Mouse (Mus musculus) R1 (cell line): ENCODE results near the gene Pde1b.

Source experiments
- DNase-seq: peaks from one replicate; pipeline ENCODE4 v3.0.0-alpha.2; 2018; ENCODE audit warnings: low read depth, low spot score

The Pde1b gene

GRCm38 (mm10) chr15:103509317-103509716, 6.5 kb downstream of the Pde1b start:
- DNase-seq = no peak

GRCm38 (mm10) chr15:103511652-103512051, 8.8 kb downstream of the Pde1b start:
- no peak for DNase-seq

- DNase-seq = no peak
Measured at GRCm38 (mm10) chr15:103513621-103514031, 10.8 kb downstream of the Pde1b start.

GRCm38 (mm10) chr15:103514119-103514518, 11.3 kb downstream of the Pde1b start:
- peak; percentile 94 for DNase-seq

GRCm38 (mm10) chr15:103514914-103515313, 12.1 kb downstream of the Pde1b start:
- DNase-seq = peak; percentile 44

- DNase-seq = peak; percentile 63
Measured at GRCm38 (mm10) chr15:103518600-103519385, 16.0 kb downstream of the Pde1b start.

- peak; percentile 96 for DNase-seq
Measured at GRCm38 (mm10) chr15:103519386-103520378, 16.8 kb downstream of the Pde1b start.

- DNase-seq = peak; percentile 81
Measured at GRCm38 (mm10) chr15:103522458-103523099, 19.7 kb downstream of the Pde1b start.

- peak; percentile 65 for DNase-seq
Measured at GRCm38 (mm10) chr15:103523156-103523555, 20.3 kb downstream of the Pde1b start.

GRCm38 (mm10) chr15:103530372-103530771, 27.5 kb downstream of the Pde1b start:
- peak; percentile 81 for DNase-seq

GRCm38 (mm10) chr15:103534054-103534620, 31.3 kb downstream of the Pde1b start:
- DNase-seq = no peak

GRCm38 (mm10) chr15:103535030-103535429, 32.2 kb downstream of the Pde1b start:
- no peak for DNase-seq

- DNase-seq = no peak
Measured at GRCm38 (mm10) chr15:103535786-103536185, 33.0 kb downstream of the Pde1b start.

- no peak for DNase-seq
Measured at GRCm38 (mm10) chr15:103536456-103536855, 33.6 kb downstream of the Pde1b start.

- peak; percentile 35 for DNase-seq
Measured at GRCm38 (mm10) chr15:103537011-103537821, 34.4 kb downstream of the Pde1b start.

- peak; percentile 80 for DNase-seq
Measured at GRCm38 (mm10) chr15:103537822-103538213, 35.0 kb downstream of the Pde1b start, which contains the start of gene Ppp1r1a. Gene Ppp1r1a (minus strand): TSS chr15:103538003.

GRCm38 (mm10) chr15:103539259-103539658, 36.4 kb downstream of the Pde1b start:
- no peak for DNase-seq

- DNase-seq = no peak
Measured at GRCm38 (mm10) chr15:103540646-103541045, 37.8 kb downstream of the Pde1b start.

GRCm38 (mm10) chr15:103542526-103542925, 39.7 kb downstream of the Pde1b start:
- DNase-seq = no peak

- peak; percentile 30 for DNase-seq
Measured at GRCm38 (mm10) chr15:103547983-103548382, 45.1 kb downstream of the Pde1b start.
